Mouse (Mus musculus): ENCODE data around the gene Rapgef2. TPM values are rescaled to one million over a fixed set of nuclear protein-coding genes. Genes with fewer than 3 reads are reported as not detected.

Gene Rapgef2
- polyA plus RNA-seq, 1 experiment from 2014 or later = 5.3 TPM

- H3K36me3 ChIP-seq = peaks cover 3% of the 10 kb centered on the region; the same call in 1 of the 2 replicates
- H3K27me3 ChIP-seq (ENCODE audit: low read depth, poor library complexity, severe bottlenecking) = no peaks in the 10 kb centered on the region
- DNase-seq (ENCODE audit: low spot score) = no peak
- no peak overlapping the region for H3K27ac ChIP-seq
- no peaks in the 10 kb centered on the region for H3K9me3 ChIP-seq (replicated peaks)
- peaks cover 24% of the 10 kb centered on the region for H3K4me1 ChIP-seq
- H3K4me3 ChIP-seq = no peak overlapping the region
- 87% methylated on average over 3 of the region's 3 CpGs for WGBS
These were observed 83.1 kb downstream of the Rapgef2 start for GRCm38 (mm10) chr3:79203178-79203577.

DNA sequence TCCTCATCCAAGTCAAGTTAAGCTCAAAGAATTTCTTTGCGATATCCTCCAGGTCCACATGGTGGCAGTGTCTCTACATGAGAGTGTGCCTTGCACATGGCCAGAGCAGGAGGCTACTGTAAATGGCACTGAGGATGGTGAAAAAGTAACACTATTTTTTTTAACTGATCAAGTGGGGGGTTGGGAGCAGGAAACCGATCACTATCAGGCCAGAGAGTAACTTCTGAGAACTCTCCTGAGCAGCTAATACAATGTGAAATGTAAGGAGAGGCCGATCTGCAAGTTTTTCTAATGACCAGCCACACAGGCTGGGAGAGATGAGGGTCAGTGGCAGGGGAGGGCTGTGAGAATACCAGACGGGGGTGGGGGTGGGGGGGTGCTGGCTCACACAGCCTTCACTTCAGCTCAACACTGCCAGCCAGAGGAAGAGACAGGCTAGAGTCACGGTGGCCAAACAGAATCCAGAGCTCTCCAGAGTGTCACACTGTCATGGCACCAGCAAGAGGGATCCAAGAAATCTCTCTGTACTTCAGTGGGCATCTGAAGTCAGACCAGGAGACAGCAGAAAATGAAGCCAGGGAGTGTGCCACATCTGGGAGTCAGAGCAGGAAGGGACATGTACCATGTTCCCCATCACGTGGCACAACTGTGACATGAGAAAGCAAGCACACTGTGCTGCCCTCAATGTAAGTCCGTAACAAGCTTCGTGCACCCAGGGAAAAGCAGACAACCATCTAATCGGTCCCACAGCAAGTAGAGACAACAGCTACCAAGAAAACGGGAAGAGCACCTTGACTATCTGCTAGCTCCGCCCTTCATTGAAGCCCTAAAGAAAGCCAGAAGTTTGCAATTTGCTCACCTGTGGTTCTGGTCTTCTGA is 83.8 kb downstream of the Rapgef2 start:
- Histone ChIP-seq H3K36me3 (peaks cover 3% of the 10 kb centered on the region; the same call in 1 of the 2 replicates), H3K4me1 (peaks cover 24% of the 10 kb centered on the region), H3K27me3 (ENCODE audit: low read depth, poor library complexity, severe bottlenecking) (no peaks in the 10 kb centered on the region), H3K9me3 (replicated peaks) (no peaks in the 10 kb centered on the region), H3K4me3 (no peak overlapping the region), H3K27ac (no peak overlapping the region; the same call in 1 of the 2 replicates)
- peak; percentile 58 for DNase-seq (ENCODE audit: low spot score)
- 38% methylated on average over 11 of the region's 11 CpGs for WGBS

DNA sequence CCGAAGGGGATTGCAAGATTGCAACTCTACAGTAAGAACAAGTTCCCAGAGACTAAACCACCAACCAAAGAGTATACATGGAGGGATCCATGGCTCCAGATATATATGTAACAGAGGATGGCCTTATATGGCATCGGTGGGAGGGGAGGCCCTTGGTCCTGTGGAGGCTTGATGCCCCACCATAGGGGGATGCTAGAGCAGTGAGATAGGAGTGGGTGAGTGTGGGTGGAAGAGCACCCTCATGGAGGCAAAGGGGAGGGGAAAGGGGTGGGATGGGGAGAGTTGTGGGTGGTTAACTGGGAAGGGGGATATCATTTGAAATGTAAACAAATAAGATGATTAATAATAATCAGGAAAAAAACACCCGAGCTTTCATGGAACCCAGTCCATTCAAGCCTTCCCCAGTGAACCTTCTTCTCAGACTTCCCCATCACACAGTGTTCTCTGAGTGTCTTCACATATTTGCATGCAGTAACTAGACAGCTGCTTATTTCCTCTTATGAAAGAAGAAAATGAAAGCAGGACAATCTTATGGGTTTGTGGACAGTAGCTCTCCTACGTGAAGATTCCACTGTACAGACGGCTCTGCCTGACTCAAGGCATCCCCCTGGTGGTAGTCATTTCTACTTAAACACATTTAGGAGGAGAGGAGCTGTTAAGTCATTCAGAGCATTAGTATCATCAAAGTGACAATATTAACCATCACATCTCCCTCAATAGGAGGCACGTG is 89.4 kb downstream of the Rapgef2 start:
- WGBS = 70% methylated on average over 6 of the region's 6 CpGs
- H3K4me1 ChIP-seq = no peaks in the 10 kb centered on the region
- no peaks in the 10 kb centered on the region for H3K36me3 ChIP-seq
- no peaks in the 10 kb centered on the region for H3K27me3 ChIP-seq (ENCODE audit: low read depth, poor library complexity, severe bottlenecking)
- H3K9me3 ChIP-seq (replicated peaks) = no peaks in the 10 kb centered on the region
- H3K27ac ChIP-seq = no peak overlapping the region
- DNase-seq (ENCODE audit: low spot score) = no peak
- no peak overlapping the region for H3K4me3 ChIP-seq

DNA sequence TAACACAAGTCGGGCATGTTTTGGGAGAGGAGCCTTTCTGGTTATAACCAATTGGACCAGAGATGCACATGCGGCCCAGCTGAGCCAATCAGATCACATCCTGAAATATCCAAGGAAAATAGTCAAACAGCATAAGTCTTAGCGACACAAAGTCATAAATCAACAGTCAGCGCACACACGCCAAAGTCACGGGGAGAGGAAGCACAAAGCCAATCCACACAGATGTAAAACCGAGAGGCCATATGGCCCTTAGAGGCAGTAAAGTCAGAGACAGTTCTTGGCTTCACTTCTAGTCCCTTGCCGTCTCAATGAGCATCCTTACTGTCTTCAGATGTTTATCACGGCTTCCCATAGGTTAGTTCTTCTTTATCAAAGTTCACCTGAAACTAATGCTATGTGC is 91.0 kb downstream of the Rapgef2 start:
- Histone ChIP-seq H3K27ac (no peak overlapping the region), H3K4me1 (no peaks in the 10 kb centered on the region), H3K36me3 (no peaks in the 10 kb centered on the region), H3K27me3 (ENCODE audit: low read depth, poor library complexity, severe bottlenecking) (no peaks in the 10 kb centered on the region), H3K9me3 (replicated peaks) (no peaks in the 10 kb centered on the region), H3K4me3 (no peak overlapping the region)
- DNase-seq (ENCODE audit: low spot score) = no peak
- WGBS = 83% methylated on average over 9 of the region's 9 CpGs

DNA sequence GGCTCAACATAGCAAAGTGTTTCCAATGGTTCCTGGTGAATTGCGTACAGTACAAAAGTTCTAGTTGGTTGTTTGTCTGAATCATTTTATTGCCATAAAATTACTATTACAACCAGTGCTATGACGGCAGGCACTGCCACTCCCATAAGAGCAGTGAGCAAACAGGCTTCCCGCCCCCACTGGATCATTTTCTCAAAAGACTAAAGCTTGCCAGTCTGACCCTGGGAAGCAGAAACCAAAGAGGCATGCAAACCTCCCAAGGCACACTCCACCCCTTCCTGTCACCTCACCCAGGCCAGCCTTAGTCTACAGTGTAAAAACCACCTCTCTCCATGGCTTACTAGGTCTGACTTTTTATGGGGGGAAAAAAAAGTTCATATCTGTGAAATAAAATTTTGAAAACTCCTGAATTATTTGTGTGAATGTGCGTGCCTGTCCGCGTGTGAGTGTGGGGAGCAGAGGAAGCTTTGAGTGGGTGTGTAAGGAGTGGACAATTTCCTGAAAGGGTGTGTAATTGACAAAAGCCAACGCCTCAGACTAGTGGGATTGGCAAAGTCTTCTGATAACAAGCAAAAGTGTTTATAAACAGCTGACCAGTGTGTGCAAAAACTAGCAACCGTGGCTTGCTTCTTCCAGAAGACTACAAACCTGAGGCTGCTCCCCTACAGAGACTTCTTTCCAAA is 92.1 kb downstream of the Rapgef2 start:
- WGBS = 90% methylated on average over 8 of the region's 8 CpGs

DNA sequence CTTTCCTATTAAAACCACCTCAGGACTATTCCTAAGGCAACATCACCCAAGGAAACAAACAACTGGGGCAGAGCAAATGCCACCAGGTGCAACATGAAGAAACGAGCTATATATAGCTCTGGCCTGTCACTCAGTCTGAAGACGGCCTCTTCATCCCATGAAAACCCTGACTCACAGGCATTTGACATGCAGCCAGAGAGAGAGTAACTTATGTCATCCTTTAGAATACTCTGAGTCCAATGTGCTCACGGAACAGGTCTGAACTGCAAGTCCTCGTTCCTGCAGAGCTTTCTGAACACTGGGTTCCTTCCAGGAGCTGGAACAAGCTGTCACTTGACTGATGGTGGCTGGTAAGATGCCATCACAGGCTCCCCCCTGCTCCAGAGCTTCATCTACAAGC is 93.3 kb downstream of the Rapgef2 start:
- H3K4me3 ChIP-seq = no peak overlapping the region

More for the DNA sequence above, 92.1 kb downstream of the Rapgef2 start:
- no peaks in the 10 kb centered on the region for H3K9me3 ChIP-seq (replicated peaks)
- H3K27me3 ChIP-seq (ENCODE audit: low read depth, poor library complexity, severe bottlenecking) = no peaks in the 10 kb centered on the region
- DNase-seq (ENCODE audit: low spot score) = no peak
- no peak overlapping the region for H3K4me3 ChIP-seq
- H3K27ac ChIP-seq = no peak overlapping the region
- no peaks in the 10 kb centered on the region for H3K4me1 ChIP-seq
- no peaks in the 10 kb centered on the region for H3K36me3 ChIP-seq

DNA sequence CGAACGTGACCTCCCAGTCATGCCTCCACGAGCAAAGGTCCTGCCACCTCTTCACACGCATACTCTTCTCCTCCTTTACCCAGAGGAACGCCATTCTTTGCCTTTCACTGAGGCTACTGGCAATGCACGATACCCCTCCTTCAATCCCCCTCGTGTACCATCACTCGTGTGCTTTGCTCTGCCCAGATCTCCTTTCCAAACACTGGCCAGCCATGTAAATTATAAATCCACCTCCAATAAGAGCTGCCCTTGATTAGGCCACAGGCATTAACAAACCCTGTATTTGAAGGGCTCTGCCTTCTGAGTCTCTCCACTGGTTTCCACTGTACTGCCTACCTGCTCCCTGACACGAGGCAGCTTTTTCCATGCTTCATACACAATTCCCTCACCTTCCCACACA is 94.3 kb downstream of the Rapgef2 start:
- DNase-seq (ENCODE audit: low spot score) = no peak
- no peak overlapping the region for H3K27ac ChIP-seq
- 91% methylated on average over 9 of the region's 9 CpGs for WGBS
- H3K36me3 ChIP-seq = no peaks in the 10 kb centered on the region
- no peaks in the 10 kb centered on the region for H3K9me3 ChIP-seq (replicated peaks)
- no peaks in the 10 kb centered on the region for H3K27me3 ChIP-seq (ENCODE audit: low read depth, poor library complexity, severe bottlenecking)
- no peak overlapping the region for H3K4me3 ChIP-seq
- no peaks in the 10 kb centered on the region for H3K4me1 ChIP-seq

More for the DNA sequence above, 93.3 kb downstream of the Rapgef2 start:
- Histone ChIP-seq H3K27ac (no peak overlapping the region), H3K36me3 (no peaks in the 10 kb centered on the region), H3K9me3 (replicated peaks) (no peaks in the 10 kb centered on the region), H3K27me3 (ENCODE audit: low read depth, poor library complexity, severe bottlenecking) (no peaks in the 10 kb centered on the region), H3K4me1 (no peaks in the 10 kb centered on the region)
- no peak for DNase-seq (ENCODE audit: low spot score)
- WGBS = 86% methylated on average over 4 of the region's 4 CpGs

GRCm38 (mm10) chr3:79191471-79191870 is 94.8 kb downstream of the Rapgef2 start:
- DNase-seq (ENCODE audit: low spot score) = no peak
- no peak overlapping the region for H3K27ac ChIP-seq
- no peaks in the 10 kb centered on the region for H3K36me3 ChIP-seq
- WGBS = 91% methylated on average over 11 of the region's 11 CpGs
- no peak overlapping the region for H3K4me3 ChIP-seq
- H3K9me3 ChIP-seq (replicated peaks) = no peaks in the 10 kb centered on the region
- no peaks in the 10 kb centered on the region for H3K27me3 ChIP-seq (ENCODE audit: low read depth, poor library complexity, severe bottlenecking)
- H3K4me1 ChIP-seq = peaks cover 4% of the 10 kb centered on the region

DNA sequence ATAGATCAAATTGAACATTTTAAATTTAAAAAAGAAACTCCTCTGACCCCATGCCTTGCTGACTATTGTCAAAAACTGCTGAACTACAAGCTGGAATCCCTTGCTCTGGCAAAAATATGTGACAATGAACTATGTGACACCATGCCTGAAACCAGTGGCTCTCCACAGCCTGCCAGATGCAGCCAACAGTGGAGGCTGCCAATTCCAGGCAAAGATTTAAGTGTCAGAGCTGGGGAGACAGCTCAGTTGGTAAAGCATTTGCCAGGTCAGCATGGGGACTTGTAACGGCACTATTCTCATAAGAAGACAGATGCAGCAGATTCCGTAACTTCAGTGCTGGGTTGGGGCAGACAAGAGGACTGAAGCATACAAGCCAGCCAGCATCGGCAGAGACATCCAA is 95.9 kb downstream of the Rapgef2 start:
- DNase-seq (ENCODE audit: low spot score) = no peak
- Histone ChIP-seq H3K36me3 (no peaks in the 10 kb centered on the region), H3K4me1 (peaks cover 8% of the 10 kb centered on the region), H3K27me3 (ENCODE audit: low read depth, poor library complexity, severe bottlenecking) (no peaks in the 10 kb centered on the region), H3K9me3 (replicated peaks) (no peaks in the 10 kb centered on the region), H3K4me3 (no peak overlapping the region), H3K27ac (no peak overlapping the region)
- WGBS = 86% methylated on average over 3 of the region's 3 CpGs

DNA sequence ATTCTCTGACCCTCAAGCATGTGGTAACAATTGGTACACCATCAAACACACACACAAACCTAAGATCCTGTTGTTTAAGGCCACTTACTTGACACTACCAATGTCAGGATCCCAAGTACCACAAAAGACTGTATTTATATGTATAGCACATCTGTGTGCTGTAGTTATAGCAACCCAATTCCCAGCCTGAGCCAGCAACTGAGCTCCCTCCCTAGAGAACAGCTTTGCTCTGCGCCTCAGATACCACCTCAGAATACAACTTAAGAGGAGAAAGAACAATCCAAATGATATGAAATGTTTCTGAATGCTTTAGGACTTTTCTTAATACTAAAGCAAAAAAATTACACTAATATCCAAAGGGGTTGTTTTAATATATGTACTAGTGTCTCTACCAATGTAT is 98.4 kb downstream of the Rapgef2 start:
- no peaks in the 10 kb centered on the region for H3K27me3 ChIP-seq (ENCODE audit: low read depth, poor library complexity, severe bottlenecking)
- 94% methylated on average over 1 of the region's 1 CpGs for WGBS
- no peak overlapping the region for H3K27ac ChIP-seq
- H3K4me1 ChIP-seq = peaks cover 8% of the 10 kb centered on the region
- DNase-seq (ENCODE audit: low spot score) = no peak
- no peaks in the 10 kb centered on the region for H3K9me3 ChIP-seq (replicated peaks)
- H3K4me3 ChIP-seq = no peak overlapping the region
- no peaks in the 10 kb centered on the region for H3K36me3 ChIP-seq

DNA sequence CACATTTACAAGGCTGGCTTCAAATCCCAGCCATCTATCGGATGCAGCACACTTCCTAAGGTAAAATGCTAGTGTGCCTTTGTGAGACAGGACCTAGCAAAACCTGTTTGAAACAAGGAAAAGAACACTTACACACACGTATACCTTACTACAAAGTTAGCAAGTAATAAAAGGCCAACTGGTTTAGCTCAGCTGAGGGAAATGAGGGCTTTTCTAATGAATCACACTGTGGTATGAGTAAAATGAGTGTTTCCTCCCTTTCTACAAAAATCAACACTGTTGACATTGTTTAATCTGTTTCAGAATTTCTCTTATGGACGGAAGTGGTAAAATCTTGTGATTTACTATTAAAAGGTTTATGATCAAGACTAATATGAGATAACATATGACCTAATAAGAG is 104.0 kb downstream of the Rapgef2 start:
- no peak for DNase-seq (ENCODE audit: low spot score)
- 70% methylated on average over 3 of the region's 3 CpGs for WGBS
- Histone ChIP-seq H3K4me1 (peaks cover 39% of the 10 kb centered on the region), H3K36me3 (no peaks in the 10 kb centered on the region), H3K9me3 (replicated peaks) (no peaks in the 10 kb centered on the region), H3K27ac (no peak overlapping the region), H3K27me3 (ENCODE audit: low read depth, poor library complexity, severe bottlenecking) (no peaks in the 10 kb centered on the region), H3K4me3 (no peak overlapping the region)

GRCm38 (mm10) chr3:79181248-79181991 is 104.9 kb downstream of the Rapgef2 start:
- Histone ChIP-seq H3K36me3 (no peaks in the 10 kb centered on the region), H3K4me3 (no peak overlapping the region), H3K27ac (no peak overlapping the region; the same call in 1 of the 2 replicates), H3K9me3 (replicated peaks) (no peaks in the 10 kb centered on the region), H3K4me1 (peaks cover 34% of the 10 kb centered on the region), H3K27me3 (ENCODE audit: low read depth, poor library complexity, severe bottlenecking) (no peaks in the 10 kb centered on the region)
- DNase-seq (ENCODE audit: low spot score) = no peak
- 78% methylated on average over 24 of the region's 24 CpGs for WGBS
